Mouse (Mus musculus): ENCODE measurements around the gene Pappa2. TPM values are rescaled to one million over a fixed set of nuclear protein-coding genes. Genes with fewer than 3 reads are reported as not detected.

The Pappa2 gene
- polyA plus RNA-seq, 1 experiment from 2014 or later = 1.3 TPM

GRCm38 (mm10) chr1:158871401-158871800 lies 108.9 kb downstream of the Pappa2 start:
- Histone ChIP-seq H3K9ac (replicated peaks; ENCODE audit: low read depth, low read length) (no peak overlapping the region), H3K27ac (ENCODE audit: low read length) (no peak overlapping the region), H3K27me3 (replicated peaks; ENCODE audit: control insufficient read depth, insufficient read depth, low read length) (no peaks in the 10 kb centered on the region), H3K9me3 (ENCODE audit: control insufficient read depth, low read length) (no peaks in the 10 kb centered on the region), H3K4me1 (replicated peaks; ENCODE audit: control insufficient read depth, insufficient read depth, low read length) (no peaks in the 10 kb centered on the region), H3K36me3 (ENCODE audit: control insufficient read depth, insufficient read depth) (no peaks in the 10 kb centered on the region), H3K4me3 (replicated peaks; ENCODE audit: low read length) (no peak overlapping the region), H3K4me2 (ENCODE audit: low read length) (no peak overlapping the region)
- ATAC-seq = no peak
- WGBS = 91% methylated on average over 2 of the region's 2 CpGs

- Histone ChIP-seq H3K36me3 (ENCODE audit: control insufficient read depth, insufficient read depth) (no peaks in the 10 kb centered on the region), H3K27me3 (replicated peaks; ENCODE audit: control insufficient read depth, insufficient read depth, low read length) (no peaks in the 10 kb centered on the region), H3K4me3 (replicated peaks; ENCODE audit: low read length) (no peak overlapping the region), H3K9me3 (ENCODE audit: control insufficient read depth, low read length) (no peaks in the 10 kb centered on the region), H3K4me1 (replicated peaks; ENCODE audit: control insufficient read depth, insufficient read depth, low read length) (no peaks in the 10 kb centered on the region), H3K4me2 (ENCODE audit: low read length) (no peak overlapping the region), H3K9ac (replicated peaks; ENCODE audit: low read depth, low read length) (no peak overlapping the region), H3K27ac (ENCODE audit: low read length) (no peak overlapping the region)
- 59% methylated on average over 5 of the region's 5 CpGs for WGBS
- no peak for ATAC-seq
Observed at GRCm38 (mm10) chr1:158860190-158860589, 120.1 kb downstream of the Pappa2 start.

GRCm38 (mm10) chr1:158853936-158854882 lies 126.1 kb downstream of the Pappa2 start:
- Histone ChIP-seq H3K9ac (replicated peaks; ENCODE audit: low read depth, low read length) (no peak overlapping the region), H3K4me3 (replicated peaks; ENCODE audit: low read length) (no peak overlapping the region), H3K27ac (ENCODE audit: low read length) (no peak overlapping the region), H3K27me3 (replicated peaks; ENCODE audit: control insufficient read depth, insufficient read depth, low read length) (no peaks in the 10 kb centered on the region), H3K4me1 (replicated peaks; ENCODE audit: control insufficient read depth, insufficient read depth, low read length) (no peaks in the 10 kb centered on the region), H3K4me2 (ENCODE audit: low read length) (no peak overlapping the region), H3K9me3 (ENCODE audit: control insufficient read depth, low read length) (no peaks in the 10 kb centered on the region), H3K36me3 (ENCODE audit: control insufficient read depth, insufficient read depth) (no peaks in the 10 kb centered on the region)
- no peak for ATAC-seq
- WGBS = 85% methylated on average over 5 of the region's 5 CpGs

DNA sequence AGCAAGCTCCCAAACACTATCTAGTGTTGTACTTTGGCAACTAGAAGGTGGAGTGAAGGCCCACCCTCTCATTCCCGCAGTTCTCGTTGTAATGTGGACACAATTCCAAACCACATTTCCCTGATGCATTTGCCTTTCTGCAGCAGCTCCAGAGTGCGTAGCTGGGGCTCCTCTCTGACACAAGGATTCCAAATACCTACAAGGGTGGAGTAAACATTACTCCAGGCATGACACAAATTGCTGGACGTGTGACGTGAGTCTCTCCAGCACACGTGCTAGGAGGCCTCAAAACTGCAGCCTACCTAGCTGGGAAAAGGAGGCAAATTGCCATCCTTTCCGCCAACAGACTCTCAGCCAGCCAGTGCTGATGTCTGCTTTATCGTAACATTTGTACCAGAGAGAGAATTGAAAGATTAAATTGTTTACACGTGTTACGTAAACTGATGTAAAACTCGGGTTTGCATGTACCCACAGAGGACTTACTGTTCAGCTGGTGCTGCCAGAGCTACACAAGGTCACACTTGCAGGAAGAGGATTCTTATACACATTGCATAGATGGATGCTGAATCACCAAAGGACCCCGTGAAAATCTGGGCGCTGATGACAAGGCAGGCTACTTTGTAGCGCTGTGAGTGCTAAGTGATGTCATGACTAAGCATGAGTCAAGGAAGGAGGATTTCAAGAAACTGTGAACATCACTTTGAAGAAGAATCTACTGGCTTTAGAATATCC lies 127.3 kb downstream of the Pappa2 start:
- WGBS = 86% methylated on average over 14 of the region's 14 CpGs
- Histone ChIP-seq H3K4me2 (ENCODE audit: low read length) (no peak overlapping the region), H3K4me3 (replicated peaks; ENCODE audit: low read length) (no peak overlapping the region), H3K27ac (ENCODE audit: low read length) (no peak overlapping the region), H3K27me3 (replicated peaks; ENCODE audit: control insufficient read depth, insufficient read depth, low read length) (no peaks in the 10 kb centered on the region), H3K9me3 (ENCODE audit: control insufficient read depth, low read length) (no peaks in the 10 kb centered on the region), H3K9ac (replicated peaks; ENCODE audit: low read depth, low read length) (no peak overlapping the region), H3K4me1 (replicated peaks; ENCODE audit: control insufficient read depth, insufficient read depth, low read length) (no peaks in the 10 kb centered on the region), H3K36me3 (ENCODE audit: control insufficient read depth, insufficient read depth) (no peaks in the 10 kb centered on the region)
- no peak for ATAC-seq

- no peak overlapping the region for H3K4me3 ChIP-seq (replicated peaks; ENCODE audit: low read length)
- no peak overlapping the region for H3K9ac ChIP-seq (replicated peaks; ENCODE audit: low read depth, low read length)
- ATAC-seq = no peak
- no peaks in the 10 kb centered on the region for H3K9me3 ChIP-seq (ENCODE audit: control insufficient read depth, low read length)
- H3K27ac ChIP-seq (ENCODE audit: low read length) = no peak overlapping the region
- H3K36me3 ChIP-seq (ENCODE audit: control insufficient read depth, insufficient read depth) = no peaks in the 10 kb centered on the region
- 77% methylated on average over 3 of the region's 3 CpGs for WGBS
- H3K4me2 ChIP-seq (ENCODE audit: low read length) = no peak overlapping the region
- no peaks in the 10 kb centered on the region for H3K4me1 ChIP-seq (replicated peaks; ENCODE audit: control insufficient read depth, insufficient read depth, low read length)
- H3K27me3 ChIP-seq (replicated peaks; ENCODE audit: control insufficient read depth, insufficient read depth, low read length) = no peaks in the 10 kb centered on the region
Observed at GRCm38 (mm10) chr1:158850459-158850858, 129.8 kb downstream of the Pappa2 start.

DNA sequence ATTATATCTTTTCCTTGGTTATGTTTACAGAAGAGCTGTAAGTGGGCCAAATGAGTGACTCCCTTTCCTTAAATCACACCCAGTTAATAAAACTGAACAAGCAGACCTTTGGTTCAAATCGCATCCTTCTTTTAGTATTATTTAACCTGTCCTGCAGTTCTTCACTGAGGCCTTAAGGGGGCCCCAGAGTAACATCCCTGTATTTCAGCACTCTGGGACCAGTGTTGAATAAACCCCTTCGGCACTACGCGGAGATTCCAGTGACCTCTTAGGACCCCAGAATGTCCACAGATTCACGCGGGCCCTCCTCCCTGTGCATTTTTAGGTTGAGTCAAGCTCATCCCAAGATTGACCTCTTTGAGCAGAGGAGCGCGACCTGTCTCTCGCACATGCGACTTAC lies 135.7 kb downstream of the Pappa2 start:
- WGBS = 69% methylated on average over 10 of the region's 10 CpGs
- H3K27ac ChIP-seq (ENCODE audit: low read length) = no peak overlapping the region

GRCm38 (mm10) chr1:158837151-158837550 lies 143.1 kb downstream of the Pappa2 start:
- Histone ChIP-seq H3K9ac (replicated peaks; ENCODE audit: low read depth, low read length) (no peak overlapping the region), H3K4me3 (replicated peaks; ENCODE audit: low read length) (no peak overlapping the region), H3K27ac (ENCODE audit: low read length) (no peak overlapping the region), H3K9me3 (ENCODE audit: control insufficient read depth, low read length) (no peaks in the 10 kb centered on the region), H3K4me2 (ENCODE audit: low read length) (no peak overlapping the region), H3K36me3 (ENCODE audit: control insufficient read depth, insufficient read depth) (no peaks in the 10 kb centered on the region), H3K4me1 (replicated peaks; ENCODE audit: control insufficient read depth, insufficient read depth, low read length) (no peaks in the 10 kb centered on the region), H3K27me3 (replicated peaks; ENCODE audit: control insufficient read depth, insufficient read depth, low read length) (no peaks in the 10 kb centered on the region)
- ATAC-seq = no peak
- 84% methylated on average over 4 of the region's 4 CpGs for WGBS

More for the DNA sequence above, 135.7 kb downstream of the Pappa2 start:
- Histone ChIP-seq H3K9me3 (ENCODE audit: control insufficient read depth, low read length) (no peaks in the 10 kb centered on the region), H3K4me2 (ENCODE audit: low read length) (no peak overlapping the region), H3K36me3 (ENCODE audit: control insufficient read depth, insufficient read depth) (no peaks in the 10 kb centered on the region), H3K4me1 (replicated peaks; ENCODE audit: control insufficient read depth, insufficient read depth, low read length) (no peaks in the 10 kb centered on the region), H3K27me3 (replicated peaks; ENCODE audit: control insufficient read depth, insufficient read depth, low read length) (no peaks in the 10 kb centered on the region), H3K9ac (replicated peaks; ENCODE audit: low read depth, low read length) (no peak overlapping the region), H3K4me3 (replicated peaks; ENCODE audit: low read length) (no peak overlapping the region)
- no peak for ATAC-seq

DNA sequence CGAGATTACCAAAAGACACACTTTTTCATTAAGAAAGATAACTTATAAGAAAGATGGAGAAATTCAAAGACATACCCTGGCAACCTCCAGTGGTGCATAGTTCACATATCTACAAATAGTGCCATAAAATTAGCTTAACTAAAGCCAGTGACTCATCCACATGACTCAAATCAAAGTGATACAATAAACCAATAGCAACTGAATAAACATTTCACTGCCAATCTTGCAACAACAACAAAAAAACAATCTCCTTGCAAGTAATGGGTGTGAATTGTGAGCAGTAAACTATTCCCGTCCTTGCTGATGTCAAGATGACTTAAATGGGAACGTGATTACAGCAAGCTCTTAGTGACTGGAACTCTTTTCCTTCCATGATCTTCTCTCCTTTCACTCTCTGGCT lies 150.1 kb downstream of the Pappa2 start:
- WGBS = 88% methylated on average over 3 of the region's 3 CpGs
- Histone ChIP-seq H3K4me3 (replicated peaks; ENCODE audit: low read length) (no peak overlapping the region), H3K4me1 (replicated peaks; ENCODE audit: control insufficient read depth, insufficient read depth, low read length) (no peaks in the 10 kb centered on the region), H3K9me3 (ENCODE audit: control insufficient read depth, low read length) (no peaks in the 10 kb centered on the region), H3K27ac (ENCODE audit: low read length) (no peak overlapping the region), H3K27me3 (replicated peaks; ENCODE audit: control insufficient read depth, insufficient read depth, low read length) (no peaks in the 10 kb centered on the region), H3K4me2 (ENCODE audit: low read length) (no peak overlapping the region), H3K36me3 (ENCODE audit: control insufficient read depth, insufficient read depth) (no peaks in the 10 kb centered on the region), H3K9ac (replicated peaks; ENCODE audit: low read depth, low read length) (no peak overlapping the region)
- no peak for ATAC-seq

GRCm38 (mm10) chr1:158827931-158828330 lies 152.4 kb downstream of the Pappa2 start:
- Histone ChIP-seq H3K27ac (ENCODE audit: low read length) (no peak overlapping the region), H3K4me1 (replicated peaks; ENCODE audit: control insufficient read depth, insufficient read depth, low read length) (no peaks in the 10 kb centered on the region), H3K9me3 (ENCODE audit: control insufficient read depth, low read length) (no peaks in the 10 kb centered on the region), H3K27me3 (replicated peaks; ENCODE audit: control insufficient read depth, insufficient read depth, low read length) (no peaks in the 10 kb centered on the region), H3K9ac (replicated peaks; ENCODE audit: low read depth, low read length) (no peak overlapping the region), H3K36me3 (ENCODE audit: control insufficient read depth, insufficient read depth) (no peaks in the 10 kb centered on the region), H3K4me3 (replicated peaks; ENCODE audit: low read length) (no peak overlapping the region), H3K4me2 (ENCODE audit: low read length) (no peak overlapping the region)
- no peak for ATAC-seq

All from forebrain, embryonic 16.5 days (tissue).